Mouse (Mus musculus) Patski (cell line): ENCODE data around the gene Rps6ka1. TPM values are rescaled to one million over a fixed set of nuclear protein-coding genes. Genes with fewer than 3 reads are reported as not detected.
"Not testable (repeated sequence)": the region's sequence is repeated elsewhere in the genome, so short reads cannot be mapped to it uniquely, and the experiment has no call there.

Source experiments
- ATAC-seq: fragments of 100-300 bp; one replicate; pipeline ENCODE4 v1.8.0; 2021
- CTCF ChIA-PET: fragments of 350-600 bp; sonication (Branson Sonifier 250); formaldehyde crosslinking; loops from one replicate; lab custom pipeline; 2022; ENCODE audit warnings: inconsistent platforms; lab: Charles Lee
- POLR2A ChIA-PET: fragments of 350-600 bp; sonication (Branson Sonifier 250); formaldehyde crosslinking; loops from one replicate; lab custom pipeline; 2022; ENCODE audit warnings: antibody characterized with exemption, inconsistent platforms; lab: Charles Lee
- DNase-seq: peaks from one replicate; pipeline ENCODE4 v3.0.0-alpha.2; 2011; ENCODE audit warnings: low read depth, low spot score
- H3K27me3 ChIP-seq: fragments of 371-371 bp; one replicate; pipeline ENCODE4 v1.5.1; 2021
- CTCF ChIP-seq: fragments of 100-300 bp; IDR thresholded peaks from one replicate; pipeline ENCODE4 v1.5.1; 2021
- in situ Hi-C: fragments of 300-500 bp; cut with MboI; formaldehyde crosslinking; loops from 3 replicates; pipeline ENCODE4 v1.11.1; 2018; ENCODE audit warnings: low pct_unique_long_range_greater_than_20kb, mixed read lengths
- polyA plus RNA-seq: library from polyadenylated mRNA; unstranded; gene quantifications from one replicate; pipeline ENCODE4 v1.2.3, GENCODE M21; 2021

Gene Rps6ka1
- polyA plus RNA-seq, 1 experiment from 2014 or later: 58.1 TPM

DNA sequence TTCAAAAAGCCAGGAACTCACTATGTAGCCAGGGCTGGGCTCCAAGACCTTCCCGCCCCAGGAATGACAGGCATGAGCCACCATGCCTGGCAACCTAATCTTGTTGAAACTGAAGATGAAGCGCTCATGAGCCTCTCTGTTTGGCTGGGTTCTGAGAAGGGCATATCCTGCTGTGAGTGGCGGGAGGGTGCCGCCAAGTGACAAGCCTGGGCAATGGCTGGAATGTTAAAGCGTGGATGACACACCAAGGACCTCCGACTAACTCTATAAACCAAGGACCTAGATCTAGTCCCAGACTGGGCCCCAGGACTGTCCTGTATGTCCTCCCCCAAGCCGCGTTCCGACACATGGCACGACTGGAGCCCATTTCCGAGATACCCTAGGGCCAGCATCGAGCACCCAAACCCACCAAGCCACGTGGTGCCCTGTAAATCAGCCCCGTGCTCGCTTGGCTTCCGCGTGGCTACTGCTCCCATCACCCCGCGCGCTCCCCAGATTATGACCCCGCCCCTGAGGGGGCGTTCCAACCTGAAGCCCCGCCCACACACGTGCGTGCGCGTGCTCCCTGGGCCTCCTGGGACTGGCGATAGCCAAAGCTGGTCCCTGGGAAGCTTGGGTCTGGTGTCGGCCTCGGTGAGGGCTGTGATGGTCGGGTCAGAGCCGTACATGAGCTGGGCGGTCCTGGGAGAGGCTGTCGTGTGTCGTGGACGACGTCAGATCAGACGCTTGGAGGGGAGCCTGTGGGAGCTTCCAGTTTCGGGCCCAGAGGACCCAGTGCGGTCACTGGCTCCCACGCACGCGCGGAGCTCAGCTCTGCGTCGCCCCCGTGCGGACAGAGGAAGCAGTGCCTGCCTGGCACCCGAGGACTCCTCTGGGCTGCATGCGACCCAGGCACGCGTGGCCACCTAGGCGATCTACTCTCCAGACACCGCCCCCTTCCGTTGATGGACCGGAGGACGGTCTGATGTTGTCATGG, 22.9 kb upstream of the Rps6ka1 start:
- ATAC-seq: peak; percentile 76
- POLR2A ChIA-PET: interaction anchor here (1.2 to 1.4 kb wide), 2 partner anchors 23 to 33 kb away, joined by 3 to 6 read pairs; partner anchors contain the start of gene Rps6ka1
- in situ Hi-C loops: no loop called here
- peak; percentile 99 for TF ChIP-seq CTCF
- peak; percentile 83 for DNase-seq
- CTCF ChIA-PET: interaction anchor here (0.6 to 2.4 kb wide), 9 partner anchors 13 to 298 kb away, joined by 3 to 11 read pairs (median 5); partner anchors contain the start of gene Rps6ka1
- H3K27me3 ChIP-seq: no peaks in the 10 kb centered on the region

- no peak for TF ChIP-seq CTCF
- no peaks in the 10 kb centered on the region for H3K27me3 ChIP-seq
- DNase-seq (no peak), ATAC-seq (no peak)
- POLR2A ChIA-PET: no interaction called here
- CTCF ChIA-PET: no interaction called here
- in situ Hi-C loops: no loop called here
Observed at GRCm38 (mm10) chr4:133908051-133908450, 20.5 kb upstream of the Rps6ka1 start.

DNA sequence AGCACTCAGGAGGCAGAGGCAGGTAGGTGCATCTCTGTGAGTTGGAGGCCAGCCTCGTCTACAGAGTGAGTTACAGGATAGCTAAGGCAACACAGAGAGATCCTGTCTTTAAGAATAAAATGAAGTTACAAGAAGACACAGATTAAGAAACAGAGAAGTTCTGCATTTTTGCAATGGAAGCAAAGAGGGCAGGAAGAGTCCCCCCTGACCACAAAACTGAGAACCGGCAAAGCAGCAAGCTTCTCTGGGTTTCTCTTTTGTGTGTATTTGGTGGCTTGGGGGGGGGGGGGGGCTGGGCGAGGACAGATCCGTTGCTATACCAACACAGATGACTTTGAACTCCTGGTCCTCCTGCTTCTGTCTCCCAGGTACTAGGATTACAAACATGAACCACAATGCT, 19.5 kb upstream of the Rps6ka1 start:
- no peaks in the 10 kb centered on the region for H3K27me3 ChIP-seq
- TF ChIP-seq CTCF: no peak
- DNase-seq (no peak), ATAC-seq (no peak)
- in situ Hi-C loops: no loop called here
- ChIA-PET POLR2A (no interaction called here), CTCF (no interaction called here)

GRCm38 (mm10) chr4:133906336-133906735, 18.7 kb upstream of the Rps6ka1 start:
- POLR2A ChIA-PET: not testable (repeated sequence)

GRCm38 (mm10) chr4:133905167-133905566, 17.6 kb upstream of the Rps6ka1 start:
- ChIA-PET CTCF (no interaction called here), POLR2A (no interaction called here)
- DNase-seq (no peak), ATAC-seq (no peak)
- no peaks in the 10 kb centered on the region for H3K27me3 ChIP-seq
- in situ Hi-C loops: no loop called here
- TF ChIP-seq CTCF: no peak

More at GRCm38 (mm10) chr4:133906336-133906735, 18.7 kb upstream of the Rps6ka1 start:
- DNase-seq, H3K27me3 ChIP-seq, CTCF ChIA-PET, ATAC-seq, in situ Hi-C loops: not testable (repeated sequence)

GRCm38 (mm10) chr4:133904326-133904725, 16.7 kb upstream of the Rps6ka1 start:
- in situ Hi-C loops: no loop called here
- TF ChIP-seq CTCF: no peak
- H3K27me3 ChIP-seq: no peaks in the 10 kb centered on the region
- ChIA-PET CTCF (no interaction called here), POLR2A (no interaction called here)
- DNase-seq: no peak
- ATAC-seq: no peak

GRCm38 (mm10) chr4:133903372-133903771, 15.8 kb upstream of the Rps6ka1 start:
- H3K27me3 ChIP-seq: no peaks in the 10 kb centered on the region
- POLR2A ChIA-PET: interaction anchor here (1.1 kb wide), 1 partner anchor 18 kb away, joined by 3 read pairs; no protein-coding TSS in a partner anchor
- no peak for TF ChIP-seq CTCF
- ATAC-seq (no peak), DNase-seq (no peak)
- in situ Hi-C loops: no loop called here
- CTCF ChIA-PET: interaction anchor here (1.5 kb wide), 1 partner anchor 15 kb away, joined by 4 read pairs; no protein-coding TSS in a partner anchor

GRCm38 (mm10) chr4:133902510-133902909, 14.9 kb upstream of the Rps6ka1 start:
- POLR2A ChIA-PET: interaction anchor here (1.1 kb wide), 1 partner anchor 17 kb away, joined by 3 read pairs; no protein-coding TSS in a partner anchor

GRCm38 (mm10) chr4:133900887-133901286, 13.3 kb upstream of the Rps6ka1 start:
- ATAC-seq (no peak), DNase-seq (no peak)
- no peaks in the 10 kb centered on the region for H3K27me3 ChIP-seq
- TF ChIP-seq CTCF: no peak
- POLR2A ChIA-PET: no interaction called here
- CTCF ChIA-PET: no interaction called here
- in situ Hi-C loops: no loop called here

More at GRCm38 (mm10) chr4:133902510-133902909, 14.9 kb upstream of the Rps6ka1 start:
- ATAC-seq (no peak), DNase-seq (no peak)
- CTCF ChIA-PET: interaction anchor here (1.5 kb wide), 1 partner anchor 14 kb away, joined by 4 read pairs; no protein-coding TSS in a partner anchor
- no peaks in the 10 kb centered on the region for H3K27me3 ChIP-seq
- in situ Hi-C loops: no loop called here
- peak; percentile 56 for TF ChIP-seq CTCF

GRCm38 (mm10) chr4:133900352-133900751, 12.8 kb upstream of the Rps6ka1 start:
- ATAC-seq (no peak), DNase-seq (no peak)
- TF ChIP-seq CTCF: no peak
- in situ Hi-C loops: no loop called here
- ChIA-PET CTCF (no interaction called here), POLR2A (no interaction called here)
- no peaks in the 10 kb centered on the region for H3K27me3 ChIP-seq

DNA sequence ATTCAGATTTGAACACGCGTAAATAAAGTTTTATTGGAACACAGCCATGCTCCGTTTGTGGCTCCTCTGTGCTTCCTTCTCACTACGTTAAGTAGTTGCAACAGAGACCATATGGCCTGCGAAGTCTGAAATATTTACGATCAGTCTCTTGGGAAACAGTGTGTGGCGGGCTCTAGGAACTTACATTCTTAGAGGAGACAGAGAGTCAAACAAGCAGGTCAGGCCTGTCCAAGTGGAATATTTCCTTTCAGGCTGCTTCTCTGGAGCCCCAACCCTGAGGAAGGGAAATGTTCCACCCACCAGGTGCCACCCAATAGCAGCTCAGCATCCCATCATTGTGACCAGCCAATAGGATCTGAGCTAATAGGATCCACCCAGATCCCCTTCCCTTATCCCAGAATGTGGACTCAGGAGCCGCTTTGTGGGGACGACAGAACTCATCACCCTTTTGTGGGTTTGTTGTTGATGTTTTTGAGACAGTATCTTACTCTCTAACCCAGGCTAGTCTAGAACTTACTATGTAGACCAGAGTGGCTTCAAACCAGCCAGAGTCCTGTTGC, 11.7 kb upstream of the Rps6ka1 start:
- CTCF ChIA-PET: interaction anchor here (2.9 kb wide), 1 partner anchor 12 kb away, joined by 11 read pairs; no protein-coding TSS in a partner anchor
- POLR2A ChIA-PET: no interaction called here
- ATAC-seq (no peak), DNase-seq (no peak)
- no peaks in the 10 kb centered on the region for H3K27me3 ChIP-seq
- TF ChIP-seq CTCF: no peak
- in situ Hi-C loops: no loop called here
